Mouse (Mus musculus) G1E (cell line): ENCODE results near the gene Pnck. TPM values are rescaled to one million over a fixed set of nuclear protein-coding genes. Genes with fewer than 3 reads are reported as not detected.
A peak's percentile ranks its signal among the peaks of the same experiment; 100 is the strongest.

Source experiments
- ATAC-seq: 2 replicates; pipeline ENCODE4 v1.8.0; 2016; ENCODE audit warnings: mild to moderate bottlenecking; ENCODE audit not compliant: insufficient number of reproducible peaks, poor library complexity, low FRiP score, severe bottlenecking; ENCODE audit errors: extremely low read depth
- DNase-seq: peaks from one replicate; pipeline ENCODE4 v3.0.0; 2012; ENCODE audit warnings: low spot score
- H3K27me3 ChIP-seq: 2 replicates; pipeline ENCODE4 v1.6.1; 2012; ENCODE audit warnings: mild to moderate bottlenecking, low read length, inconsistent platforms; ENCODE audit not compliant: insufficient read depth
- H3K36me3 ChIP-seq: replicated peaks from 2 replicates; pipeline ENCODE3; 2012; ENCODE audit warnings: mild to moderate bottlenecking, inconsistent platforms
- H3K4me1 ChIP-seq: 2 replicates; pipeline ENCODE4 v1.6.1; 2012; ENCODE audit warnings: low read depth, low read length, inconsistent platforms, mixed read lengths; ENCODE audit not compliant: insufficient read depth
- H3K4me3 ChIP-seq: 2 replicates; pipeline ENCODE4 v1.5.1; 2012; ENCODE audit warnings: low read depth, mild to moderate bottlenecking, inconsistent platforms, low read length, moderate library complexity, mixed read lengths
- H3K9me3 ChIP-seq: replicated peaks from 2 replicates; pipeline ENCODE4 v1.6.1; 2012; ENCODE audit warnings: inconsistent platforms
- CTCF ChIP-seq: IDR thresholded peaks from 2 replicates; pipeline ENCODE4 v1.5.1; 2012; ENCODE audit warnings: low read depth, low read length, inconsistent platforms, mixed read lengths
- GATA1 ChIP-seq: IDR thresholded peaks from 2 replicates; pipeline ENCODE4 v1.6.1; 2012; ENCODE audit warnings: borderline replicate concordance, low read length, inconsistent platforms, mixed read lengths
- GATA2 ChIP-seq: IDR thresholded peaks from 2 replicates; pipeline ENCODE4 v1.6.1; 2012; ENCODE audit warnings: low read depth, low read length, inconsistent platforms, borderline replicate concordance
- POLR2AphosphoS5 ChIP-seq: IDR thresholded peaks from 2 replicates; pipeline ENCODE4 v1.6.1; 2012; ENCODE audit warnings: low read depth, low read length, inconsistent platforms; ENCODE audit not compliant: insufficient replicate concordance
- TAL1 ChIP-seq: conservative IDR thresholded peaks from 2 replicates; pipeline ENCODE4 v1.6.1; 2012; ENCODE audit warnings: low read depth, low read length, inconsistent platforms, mixed read lengths
- polyA plus RNA-seq: library from polyadenylated mRNA; stranded (reverse); fragments of >175 nt; gene quantifications from 2 replicates; pipeline ENCODE4 v1.2.3, GENCODE M21; 2012
- total RNA-seq, 2 experiments: library from RNA; stranded (forward) in 1 of 2; stranded (reverse) in 1 of 2; fragments of 200-1000 nt in 1 of 2; fragments of >200 nt in 1 of 2; fragmentation: Nextera tagmentation in 1 of 2; gene quantifications; 2 replicates each; pipeline ENCODE4 v1.2.3; 2014 to 2017

Gene Pnck
- not detected in 2 replicates for total RNA-seq (2014; fragmentation: Nextera tagmentation)
- total RNA-seq (2017) = not detected in 2 replicates
- polyA plus RNA-seq = not detected in 2 replicates

DNA sequence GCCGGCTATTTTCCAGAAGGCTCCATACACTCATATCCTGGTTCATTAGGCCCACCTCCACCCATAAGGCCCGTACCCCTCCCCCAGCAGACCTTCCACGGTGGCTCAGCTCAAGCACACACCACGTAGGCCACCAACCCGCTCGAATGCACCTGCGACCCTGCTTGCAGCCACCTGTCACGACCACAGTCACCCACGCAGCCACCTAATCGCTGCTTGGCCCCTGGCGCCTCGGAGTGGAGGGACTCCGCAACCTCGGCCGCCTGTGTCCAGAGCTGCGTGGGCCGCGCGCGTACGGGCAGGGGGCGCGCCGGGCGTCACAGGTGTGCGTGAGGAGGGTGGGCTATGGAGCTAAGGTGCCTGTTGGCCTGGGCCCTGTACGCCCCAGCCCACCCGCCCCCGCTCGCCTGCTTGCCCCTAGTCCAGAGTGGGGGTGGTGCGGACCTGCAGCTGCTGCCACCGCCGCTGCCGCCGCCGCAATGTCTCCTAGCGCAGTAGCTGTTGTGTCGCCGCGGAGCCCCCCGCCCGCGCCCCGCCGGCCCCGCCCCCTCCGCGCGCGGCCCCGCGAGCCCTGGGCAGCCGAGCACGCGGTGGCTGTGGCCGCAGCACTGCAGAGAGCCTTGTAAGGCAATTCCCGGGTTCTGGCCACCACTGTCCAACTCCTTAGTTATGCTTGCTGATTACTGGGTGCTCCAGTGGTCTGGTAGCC is at the start of gene Pnck:
Pnck (minus strand) TSS at position 543 of the 709 bp plus-strand sequence.
- peaks cover 6% of the 10 kb centered on the region; the same call in 1 of the 2 replicates for H3K27me3 ChIP-seq
- no peaks in the 10 kb centered on the region for H3K9me3 ChIP-seq
- no peak within 1 kb of the TSS for H3K4me3 ChIP-seq
- no peak for DNase-seq
- no peak for ATAC-seq
- TF ChIP-seq CTCF (no peak), GATA2 (no peak), TAL1 (no peak), POLR2AphosphoS5 (no peak), GATA1 (no peak)
- H3K4me1 ChIP-seq = no peaks in the 10 kb centered on the region; the same call in 1 of the 2 replicates
- no peaks in the 10 kb centered on the region for H3K36me3 ChIP-seq

- ATAC-seq = no peak
- Histone ChIP-seq H3K36me3 (peaks cover 61% of the 10 kb centered on the region), H3K4me1 (no peaks in the 10 kb centered on the region), H3K9me3 (no peaks in the 10 kb centered on the region), H3K4me3 (no peak overlapping the region), H3K27me3 (no peaks in the 10 kb centered on the region)
- TF ChIP-seq TAL1 = no peak
- no peak for TF ChIP-seq GATA2
- TF ChIP-seq POLR2AphosphoS5 = no peak
- TF ChIP-seq GATA1 = no peak
- TF ChIP-seq CTCF = no peak
- no peak for DNase-seq
These were observed 40.6 kb upstream of the Pnck start for GRCm38 (mm10) chrX:73700472-73700871.

- H3K27me3 ChIP-seq = no peaks in the 10 kb centered on the region
- no peak for DNase-seq
- H3K36me3 ChIP-seq = peaks cover 92% of the 10 kb centered on the region
- H3K4me1 ChIP-seq = no peaks in the 10 kb centered on the region
- ATAC-seq = no peak
- no peak overlapping the region for H3K4me3 ChIP-seq
- no peaks in the 10 kb centered on the region for H3K9me3 ChIP-seq
- TF ChIP-seq CTCF = peak; percentile 25
- no peak for TF ChIP-seq GATA1
These were observed 31.2 kb upstream of the Pnck start for GRCm38 (mm10) chrX:73690917-73691629.

DNA sequence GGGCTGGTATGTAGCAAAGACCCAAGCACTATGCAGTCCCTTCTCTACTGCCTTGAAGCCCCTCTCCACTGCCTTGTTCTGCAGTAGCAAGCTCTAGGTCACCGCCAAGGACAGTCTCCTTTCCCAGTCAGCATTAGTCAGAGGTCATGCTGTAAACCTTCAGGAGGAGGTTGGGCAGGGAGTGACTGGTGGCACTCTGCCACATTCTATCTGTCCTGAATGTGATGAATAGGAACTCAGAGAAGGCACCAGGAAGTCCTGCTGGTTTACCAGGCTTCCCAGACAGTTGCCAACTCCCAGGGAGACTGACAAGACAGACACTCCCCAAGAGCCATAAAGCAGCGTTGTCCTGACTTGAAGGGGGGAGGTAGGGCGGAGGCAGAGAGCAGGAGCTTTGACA is 25.7 kb upstream of the Pnck start:
- DNase-seq (no peak), ATAC-seq (no peak)
- Histone ChIP-seq H3K36me3 (peaks cover 97% of the 10 kb centered on the region), H3K4me3 (no peak overlapping the region), H3K9me3 (no peaks in the 10 kb centered on the region), H3K4me1 (no peaks in the 10 kb centered on the region), H3K27me3 (no peaks in the 10 kb centered on the region)
- TF ChIP-seq CTCF (no peak), GATA1 (no peak), POLR2AphosphoS5 (no peak), GATA2 (no peak), TAL1 (no peak)

- H3K4me3 ChIP-seq = no peak overlapping the region
- peaks cover 97% of the 10 kb centered on the region for H3K36me3 ChIP-seq
- H3K27me3 ChIP-seq = no peaks in the 10 kb centered on the region
- ATAC-seq (no peak), DNase-seq (no peak)
- no peaks in the 10 kb centered on the region for H3K9me3 ChIP-seq
- TF ChIP-seq TAL1 = no peak
- TF ChIP-seq CTCF = no peak
- TF ChIP-seq GATA2 = no peak
- no peak for TF ChIP-seq POLR2AphosphoS5
- no peak for TF ChIP-seq GATA1
- no peaks in the 10 kb centered on the region for H3K4me1 ChIP-seq
These were observed 25.1 kb upstream of the Pnck start for GRCm38 (mm10) chrX:73684978-73685377.

DNA sequence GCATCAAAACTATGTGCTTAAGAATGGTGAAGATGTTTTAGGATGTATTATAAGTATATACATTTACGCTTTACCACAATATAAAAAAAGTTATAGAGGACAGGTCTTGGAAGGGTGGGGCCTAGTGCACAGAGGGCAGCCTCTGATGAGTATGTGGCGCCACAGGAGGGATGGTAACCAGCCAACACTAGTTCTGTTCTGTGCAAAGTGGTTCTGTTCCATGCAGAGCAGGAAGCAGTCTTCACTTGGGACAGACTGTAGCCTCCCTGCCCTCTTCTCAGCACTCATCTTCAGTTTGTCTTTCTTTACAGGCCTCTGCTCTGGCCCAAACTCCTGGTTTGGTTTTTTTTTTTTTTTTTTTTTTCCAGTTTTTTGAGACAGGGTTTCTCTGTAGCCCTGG is 24.2 kb upstream of the Pnck start:
- H3K4me3 ChIP-seq = no peak overlapping the region
- DNase-seq (no peak), ATAC-seq (no peak)
- no peaks in the 10 kb centered on the region for H3K4me1 ChIP-seq
- no peaks in the 10 kb centered on the region for H3K9me3 ChIP-seq
- no peaks in the 10 kb centered on the region for H3K27me3 ChIP-seq
- TF ChIP-seq POLR2AphosphoS5 (no peak), GATA2 (no peak), TAL1 (no peak), GATA1 (no peak), CTCF (no peak)
- H3K36me3 ChIP-seq = peaks cover 97% of the 10 kb centered on the region
